Mouse (Mus musculus) testis, postnatal 10 days (tissue): ENCODE measurements around the gene Col4a6.

Experiments used
- DNase-seq: peaks from one replicate; pipeline ENCODE4 v3.0.0; 2021; ENCODE audit warnings: low spot score

The Col4a6 gene

DNA sequence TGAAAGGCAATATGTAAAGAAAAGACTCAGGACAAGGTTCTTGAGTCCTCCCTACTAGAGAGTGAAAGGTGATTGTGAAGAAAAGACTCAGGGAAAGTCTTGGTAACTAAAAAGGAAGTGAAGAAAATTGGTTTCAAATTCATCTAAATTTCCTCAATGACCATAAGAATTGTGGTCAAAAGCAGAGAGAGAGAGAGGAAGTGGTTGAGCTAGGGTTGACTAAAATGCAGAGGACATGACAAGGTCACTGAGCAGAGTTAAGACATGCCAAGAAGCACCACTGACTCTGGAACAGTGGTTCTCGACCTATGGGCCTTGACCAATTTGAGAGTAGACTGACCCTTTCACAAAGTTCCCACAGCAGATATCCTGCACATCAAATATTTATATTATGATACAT lies 224.2 kb downstream of the Col4a6 start:
- DNase-seq = no peak

DNA sequence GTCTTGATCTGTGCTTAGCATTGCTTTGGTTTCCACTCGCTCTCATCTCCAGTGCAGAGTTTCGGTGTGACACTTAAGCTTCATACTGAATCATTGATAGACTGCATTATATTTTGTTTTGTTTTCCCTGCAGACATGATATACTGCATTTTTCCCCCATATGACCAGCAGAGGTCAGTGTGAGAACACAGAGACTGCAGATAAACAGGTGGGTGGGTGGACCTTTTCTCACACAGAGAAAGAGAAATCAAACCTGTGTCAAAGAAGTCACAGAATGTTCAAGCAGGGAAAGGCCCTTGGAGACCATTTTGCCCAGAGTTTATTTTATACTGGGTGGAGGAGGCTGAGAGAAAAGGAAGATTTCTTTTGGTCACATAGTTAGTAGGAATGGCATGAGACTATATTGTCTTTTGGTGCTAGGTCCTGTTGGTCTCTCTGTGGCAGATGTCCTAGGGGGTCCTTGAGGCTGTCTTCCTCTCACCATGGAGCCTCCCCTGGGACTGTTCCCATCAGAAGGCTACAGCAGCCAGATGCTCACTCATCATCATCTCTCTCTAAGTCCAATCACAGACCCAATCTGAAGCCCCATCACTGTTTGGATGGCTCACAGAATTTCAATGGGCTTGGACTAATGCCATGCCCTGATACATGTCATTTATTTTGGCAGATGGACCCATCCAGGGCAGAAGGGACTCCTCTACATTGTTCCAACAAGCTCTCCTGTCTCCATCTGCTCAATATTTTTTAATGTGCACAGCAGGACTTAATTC lies 237.1 kb downstream of the Col4a6 start:
- peak; percentile 37 for DNase-seq

DNA sequence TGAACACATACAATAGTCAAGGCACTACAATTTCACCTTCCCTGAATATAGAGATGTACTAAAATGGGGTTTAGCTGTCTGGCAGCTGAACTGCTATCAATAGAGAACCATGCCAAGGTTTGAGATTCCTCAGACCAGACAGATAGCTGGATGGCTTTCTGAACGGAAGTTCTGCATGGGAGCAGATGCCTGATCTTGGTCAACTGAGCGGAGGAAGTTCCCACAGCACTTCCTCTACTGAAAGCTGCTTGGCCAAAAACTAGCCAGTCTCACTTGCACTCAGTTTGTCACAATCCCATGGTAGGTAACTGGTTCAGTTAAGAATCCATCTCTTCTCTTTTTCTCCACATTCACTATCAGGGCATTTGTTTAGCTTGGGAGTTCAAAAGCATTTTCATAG lies 245.7 kb downstream of the Col4a6 start:
- DNase-seq = no peak

DNA sequence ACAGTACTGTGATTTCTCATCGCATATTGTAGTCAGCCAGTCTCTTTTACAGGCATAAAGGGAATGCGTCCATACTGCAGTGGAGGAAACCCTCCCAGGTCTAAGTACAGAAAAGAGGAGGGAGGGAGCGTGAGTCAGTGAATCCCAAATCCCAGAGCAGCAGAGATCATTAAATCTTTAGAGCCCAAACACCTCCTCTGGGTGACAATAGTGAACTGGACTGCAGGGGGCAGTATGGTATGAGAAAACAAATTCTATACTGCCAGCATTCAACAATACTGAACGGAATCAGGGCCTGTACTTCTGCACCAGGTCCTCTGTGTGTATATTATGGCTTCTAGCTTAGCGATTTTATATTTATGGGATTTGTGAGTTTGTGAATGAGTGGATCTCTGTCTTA lies 261.1 kb downstream of the Col4a6 start:
- DNase-seq = peak; percentile 56

DNA sequence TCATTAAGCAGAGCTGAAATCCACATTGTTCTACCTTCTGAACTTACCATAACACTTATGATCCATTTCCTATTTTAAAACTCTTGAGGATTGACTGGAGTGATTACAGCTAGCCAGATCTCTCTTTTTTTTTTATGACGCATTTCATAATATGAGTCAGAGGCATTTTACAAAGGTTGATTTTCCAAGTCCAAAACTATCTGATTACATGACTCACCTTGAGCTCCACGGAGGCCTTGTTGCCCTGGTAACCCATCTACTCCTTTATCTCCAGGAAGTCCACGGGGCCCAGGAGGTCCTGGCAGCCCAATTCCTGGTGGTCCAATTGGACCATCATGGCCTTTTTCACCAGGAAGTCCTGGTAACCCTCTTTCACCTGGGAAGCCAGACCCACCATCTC lies 274.9 kb downstream of the Col4a6 start:
- DNase-seq = no peak

DNA sequence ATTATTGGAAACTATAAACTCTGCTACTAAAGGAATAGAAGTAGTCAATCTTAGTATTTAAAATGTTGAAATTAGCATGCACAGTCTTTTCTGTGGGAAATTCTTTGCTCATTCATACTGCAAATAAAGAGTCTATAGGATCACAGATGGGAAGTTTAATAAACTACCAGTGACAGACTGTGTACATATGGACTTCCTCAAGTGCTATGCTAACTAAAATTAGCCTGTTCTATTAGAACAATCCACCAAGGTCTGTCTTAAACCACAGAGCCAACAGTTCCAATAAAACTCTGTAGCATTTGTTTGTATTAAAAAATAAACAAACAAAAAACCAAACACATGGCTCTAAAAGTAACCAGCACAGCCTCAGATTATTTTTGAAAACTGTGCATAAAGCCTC lies 278.8 kb downstream of the Col4a6 start:
- DNase-seq = no peak

DNA sequence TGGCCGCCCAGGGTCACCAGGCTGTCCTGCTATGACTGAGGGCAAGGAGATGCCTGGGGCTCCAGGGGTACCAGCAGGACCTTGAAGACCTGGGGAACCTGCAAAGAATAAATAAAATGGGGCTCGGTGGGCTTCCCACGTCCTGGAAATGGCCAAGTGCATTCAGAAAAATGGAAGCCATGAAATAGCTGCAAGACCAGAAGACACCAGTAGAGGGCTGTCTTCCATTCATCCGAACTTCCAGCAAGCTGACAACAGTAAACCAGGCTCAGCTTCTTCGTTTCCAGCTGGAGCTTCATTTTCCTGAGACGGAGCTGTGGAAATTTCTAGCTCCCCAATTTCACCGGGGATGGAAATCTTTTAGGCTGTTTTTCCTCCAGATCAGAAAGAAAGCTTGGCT lies 298.5 kb downstream of the Col4a6 start:
- DNase-seq = peak; percentile 49

DNA sequence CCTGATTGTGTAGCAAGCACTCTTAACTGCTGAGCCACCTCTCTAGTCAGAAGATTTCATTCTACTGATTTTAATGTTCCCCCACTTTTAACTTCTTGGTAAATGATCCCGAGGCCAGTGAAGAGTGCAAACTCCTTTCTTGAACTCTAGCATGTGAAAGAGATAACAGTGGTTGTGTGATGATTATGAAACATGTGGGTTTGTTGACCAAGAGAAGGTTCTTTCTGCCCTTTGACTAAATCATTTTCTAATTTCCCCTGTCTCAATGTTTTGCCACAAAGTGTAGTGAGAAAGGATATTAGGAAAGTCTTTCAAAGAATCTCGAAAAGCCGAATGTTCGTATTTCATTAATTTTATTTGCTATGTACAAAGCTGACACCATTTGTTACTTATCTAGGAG lies 308.8 kb downstream of the Col4a6 start:
- no peak for DNase-seq

DNA sequence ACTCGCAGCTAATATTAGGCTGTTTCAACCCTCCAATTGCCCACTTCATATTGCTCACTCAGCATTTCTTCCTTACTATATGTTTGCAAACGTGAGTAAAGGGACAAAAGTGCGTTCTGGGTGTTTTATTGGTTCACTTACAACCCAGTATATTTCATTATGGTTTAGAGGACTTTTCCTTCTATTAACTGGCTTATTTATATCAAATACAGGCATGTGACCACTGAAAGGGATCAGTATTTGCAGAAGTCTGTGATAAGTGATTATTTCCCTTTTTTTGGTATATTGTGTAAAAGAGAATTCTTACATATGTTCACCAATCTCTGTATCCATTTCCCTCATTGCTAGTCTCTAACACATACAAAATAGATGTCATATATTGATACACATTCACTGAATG lies 313.5 kb downstream of the Col4a6 start:
- no peak for DNase-seq

DNA sequence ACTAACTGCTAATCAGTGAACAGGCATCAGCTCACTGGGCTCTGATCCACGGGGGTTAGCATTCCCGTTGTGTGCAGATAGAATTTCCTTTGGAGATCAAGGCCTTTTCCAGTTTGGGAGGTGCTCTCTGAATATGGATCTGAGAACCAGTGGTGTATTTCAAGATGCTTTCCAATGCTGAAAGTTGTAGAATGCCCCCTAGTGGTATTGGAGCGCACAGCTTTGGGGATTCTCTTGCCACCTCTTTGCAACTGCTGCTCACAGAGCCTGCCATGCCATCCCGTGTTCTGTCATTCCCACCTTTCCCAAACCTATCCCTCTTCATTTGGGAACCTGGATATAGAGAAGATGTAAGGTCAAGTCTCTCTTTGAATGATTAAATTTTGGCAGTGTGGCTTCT lies 315.7 kb downstream of the Col4a6 start:
- DNase-seq = no peak

DNA sequence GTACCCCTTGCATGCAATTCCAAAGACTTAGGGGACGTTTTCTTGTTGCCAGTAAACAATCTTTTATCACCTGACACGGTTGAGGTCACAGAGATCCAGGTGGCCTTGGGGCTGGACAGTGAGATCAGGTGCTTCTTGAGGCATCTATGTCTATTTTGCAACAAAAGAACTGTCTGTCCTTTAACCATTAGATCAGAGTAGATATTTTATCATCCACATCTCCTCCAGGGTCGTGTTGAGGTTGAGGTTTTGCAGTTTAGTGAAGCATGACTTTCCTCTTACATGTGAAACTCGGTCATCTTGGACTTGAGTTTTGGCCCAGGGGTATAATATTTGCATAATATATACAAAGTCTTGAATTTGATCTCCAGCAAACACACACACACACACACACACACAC lies 316.2 kb downstream of the Col4a6 start:
- DNase-seq = no peak

DNA sequence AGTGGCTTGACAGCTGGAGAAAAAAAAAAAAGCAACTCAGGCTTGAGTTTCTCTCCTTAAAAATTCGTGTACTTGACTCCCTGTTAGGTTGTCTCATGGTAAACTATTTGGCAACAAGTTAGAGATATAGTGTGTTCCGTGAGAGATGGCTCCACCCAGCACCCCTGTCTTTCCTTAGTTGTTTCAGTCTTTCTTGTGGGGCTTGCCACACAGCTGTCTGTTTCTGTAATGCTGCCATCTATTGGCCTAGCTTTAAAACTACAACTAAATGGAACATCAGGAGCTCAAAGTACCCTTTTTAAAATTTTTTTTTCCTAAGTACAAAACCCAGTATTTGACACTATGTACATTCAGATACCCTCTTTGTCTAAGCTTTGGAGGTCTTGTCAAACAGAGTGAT lies 317.2 kb downstream of the Col4a6 start:
- DNase-seq = no peak

DNA sequence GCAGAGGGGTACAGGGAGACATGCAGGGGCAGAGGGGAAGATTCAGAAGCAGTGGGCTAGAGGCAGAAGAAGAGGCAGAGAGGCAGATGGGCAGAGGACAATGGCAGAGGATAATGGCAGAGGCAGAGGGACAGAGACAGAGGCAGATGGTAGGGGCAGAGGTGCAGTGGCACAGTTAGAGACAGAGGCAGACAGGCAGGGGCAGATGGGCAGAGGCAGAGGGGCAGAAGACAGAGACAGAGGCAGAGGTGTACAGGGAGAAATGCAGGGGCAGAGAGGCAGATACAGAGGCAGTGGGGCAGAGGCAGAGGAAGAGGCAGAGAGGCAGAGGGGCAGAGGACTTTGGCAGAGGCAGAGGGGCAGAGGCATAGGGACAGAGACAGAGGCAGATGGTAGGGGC lies 322.7 kb downstream of the Col4a6 start:
- DNase-seq = no peak

DNA sequence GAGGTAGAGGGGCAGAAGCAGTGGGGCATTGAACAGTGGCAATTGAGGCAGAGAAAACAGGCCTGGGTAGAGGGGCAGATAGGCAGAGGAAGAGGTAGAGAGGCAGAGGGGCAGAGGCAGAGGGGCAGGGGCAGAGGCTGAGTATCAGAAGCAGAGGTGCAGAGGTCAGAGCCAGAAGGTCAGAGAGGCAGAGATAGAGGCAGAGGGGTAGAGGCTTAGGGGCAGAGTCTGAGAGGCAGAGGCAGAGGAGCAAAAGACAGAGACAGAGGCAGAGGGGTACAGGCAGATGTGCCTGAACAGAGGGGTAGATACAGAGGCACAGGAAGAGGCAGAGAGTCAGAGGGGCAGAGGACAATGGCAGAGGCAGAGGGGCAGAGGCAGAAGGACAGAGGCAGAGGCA lies 323.6 kb downstream of the Col4a6 start:
- no peak for DNase-seq

DNA sequence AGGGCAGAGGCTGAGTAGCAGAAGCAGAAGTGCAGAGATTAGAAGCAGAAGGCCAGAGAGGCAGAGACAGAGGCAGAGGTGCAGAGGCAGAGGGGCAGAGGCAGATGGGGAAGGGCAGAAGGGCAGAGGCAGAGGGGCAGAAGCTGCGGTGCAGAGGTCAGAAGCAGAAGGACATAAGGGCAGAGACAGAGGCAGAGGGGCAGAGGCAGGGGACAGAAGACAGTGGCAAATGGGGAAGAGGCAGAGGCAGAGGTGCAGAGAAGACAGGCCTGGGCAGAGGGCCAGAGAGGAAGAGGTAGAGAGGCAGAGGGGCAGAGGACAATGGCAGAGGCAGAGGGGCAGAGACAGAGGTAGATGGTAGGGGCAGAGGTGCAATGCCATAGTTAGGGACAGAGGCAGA lies 324.2 kb downstream of the Col4a6 start:
- no peak for DNase-seq
